In genomic region chr1:92933611-92934010, GRCm38 (mm10) we compare ENCODE assay signal across 8 mouse cellular contexts. TPM values are rescaled to one million over a fixed set of nuclear protein-coding genes. Genes with fewer than 3 reads are reported as not detected.
DNase-seq lines count a peak whose midpoint lies in the region; ATAC-seq and TF ChIP-seq lines count a peak whose summit lies in the region.

No protein-coding gene starts in this region.

- intact Hi-C loops in heart, postnatal 10 days (cut with DNase I) = loop anchor here (2.0 kb wide), 1 partner anchor 23 kb away; the partner anchor contains the start of gene Rnpepl1

- H3K4me3 ChIP-seq in heart, embryonic 12.5 days = peak overlapping the region; percentile 82
- peak overlapping the region; percentile 76 for H3K4me3 ChIP-seq in ES-Bruce4 (ENCODE audit: low read depth, low read length)
- H3K4me3 ChIP-seq in megakaryocyte, embryonic 14.5 days (replicated peaks) = peak overlapping the region; percentile 94

- no peak for DNase-seq in heart, postnatal 10 days
- DNase-seq in yolk sac, embryonic 10.5 days (ENCODE audit: low spot score) = no peak
- DNase-seq in cerebellum, postnatal 10 days = no peak

- peaks cover 10% of the 10 kb centered on the region for H3K36me3 ChIP-seq in heart, embryonic 12.5 days
- H3K36me3 ChIP-seq in ES-Bruce4 (ENCODE audit: control insufficient read depth, insufficient read depth, low read length, poor library complexity, severe bottlenecking) = no peaks in the 10 kb centered on the region
- H3K36me3 ChIP-seq in megakaryocyte, embryonic 14.5 days (replicated peaks; ENCODE audit: low read length) = peaks cover 15% of the 10 kb centered on the region

- H3K9me3 ChIP-seq in heart, embryonic 12.5 days (replicated peaks) = peaks cover 12% of the 10 kb centered on the region; the same call in 1 of the 2 replicates
- H3K9me3 ChIP-seq in ES-Bruce4 (replicated peaks; ENCODE audit: control insufficient read depth, insufficient read depth, low read length, poor library complexity, severe bottlenecking) = no peaks in the 10 kb centered on the region
- peaks cover 17% of the 10 kb centered on the region for H3K9me3 ChIP-seq in megakaryocyte, embryonic 14.5 days

- TF ChIP-seq CTCF in ES-Bruce4 (IDR thresholded peaks at IDR 0.05; ENCODE audit: low read depth, low read length) = no peak

- 83% methylated on average over 4 of the region's 4 CpGs for WGBS in heart, embryonic 12.5 days

- no peak for TF ChIP-seq EP300 in ES-Bruce4 (IDR thresholded peaks at IDR 0.05; ENCODE audit: insufficient read depth, low read depth, low read length)

- peak overlapping the region; percentile 92 for H3K27ac ChIP-seq in heart, embryonic 12.5 days (ENCODE audit: poor library complexity, severe bottlenecking)
- H3K27ac ChIP-seq in ES-Bruce4 (ENCODE audit: insufficient read depth, low read length) = 0 out of 2 replicates have a peak overlapping the region, but pooled peaks have one; percentile 12

- peak overlapping the region; percentile 69 for H3K9ac ChIP-seq in heart, embryonic 12.5 days
- peak overlapping the region; percentile 33 for H3K9ac ChIP-seq in ES-Bruce4 (ENCODE audit: low read depth, poor library complexity, severe bottlenecking)

- H3K4me2 ChIP-seq in heart, embryonic 12.5 days = peak overlapping the region; percentile 92

- no peak for ATAC-seq in heart, embryonic 12.5 days (ENCODE audit: insufficient number of reproducible peaks, low FRiP score)
- 0 out of 4 replicates have a peak, but pooled peaks have one; percentile 5 to 19 for ATAC-seq in hematopoietic stem cell, adult 5-6 weeks (replicated peaks in 1 of 2; ENCODE audit: insufficient read depth in 1 of 2, low FRiP score in 2 of 2, low TSS enrichment in 1 of 2, low read depth in 1 of 2, poor library complexity in 2 of 2, severe bottlenecking in 2 of 2)
- ATAC-seq in granulocyte monocyte progenitor cell, adult 5-6 weeks (replicated peaks; ENCODE audit: poor library complexity, severe bottlenecking) = no peak; the same call in 1 of the 2 replicates

- TF ChIP-seq POLR2A in ES-Bruce4 (IDR thresholded peaks at IDR 0.05; ENCODE audit: insufficient read depth, low read length) = no peak

- peaks cover 21% of the 10 kb centered on the region for H3K4me1 ChIP-seq in heart, embryonic 12.5 days (replicated peaks)
- H3K4me1 ChIP-seq in ES-Bruce4 (ENCODE audit: control insufficient read depth, insufficient read depth, low read length) = peaks cover 1% of the 10 kb centered on the region
- peaks cover 42% of the 10 kb centered on the region for H3K4me1 ChIP-seq in megakaryocyte, embryonic 14.5 days

- H3K27me3 ChIP-seq in heart, embryonic 12.5 days (replicated peaks) = peaks cover 15% of the 10 kb centered on the region; the same call in 1 of the 2 replicates
- H3K27me3 ChIP-seq in ES-Bruce4 (ENCODE audit: control insufficient read depth, insufficient read depth, low read length, poor library complexity, severe bottlenecking) = no peaks in the 10 kb centered on the region
- H3K27me3 ChIP-seq in megakaryocyte, embryonic 14.5 days (replicated peaks) = peaks cover 18% of the 10 kb centered on the region

RNA-seq across cellular contexts. Expression of gene Capn10, which starts 0.6 kb away (rescaled TPM):
- 18.2 and 19.1 TPM in 2 replicates for polyA plus RNA-seq in heart, embryonic 12.5 days (2016; fragmentation: Nextera tagmentation; extraction: Ambion mirVana)
- 10 to 100 TPM in 1 of 2 experiments, 1 to 10 TPM in 1; 9.9 to 10.9 TPM for total RNA-seq in heart, postnatal 10 days (2021)
- polyA plus RNA-seq in ES-Bruce4 (2011; ENCODE audit: insufficient read depth, insufficient read length, low read depth, missing spikeins) = 17.1 and 17.9 TPM in 2 replicates
- 9.8 and 17.3 TPM in 2 replicates for total RNA-seq in hematopoietic stem cell, adult 5-6 weeks (2017)
- polyA plus RNA-seq in megakaryocyte, embryonic 14.5 days (2012; ENCODE audit: insufficient read depth, low replicate concordance) = 12.4 and 15.0 TPM in 2 replicates
- 11.6 and 12.7 TPM in 2 replicates for total RNA-seq in granulocyte monocyte progenitor cell, adult 5-6 weeks (2014; fragmentation: Nextera tagmentation)
- total RNA-seq in granulocyte monocyte progenitor cell, adult 5-6 weeks (2017) = 8.1 and 9.2 TPM in 2 replicates

RNA-seq across cellular contexts. Expression of gene Gpr35, which starts 17.1 kb away (rescaled TPM):
- polyA plus RNA-seq in heart, embryonic 12.5 days (2016; fragmentation: Nextera tagmentation; extraction: Ambion mirVana) = 0.35 and 1.0 TPM in 2 replicates
- under 1 TPM; 0.29 to 0.45 TPM for total RNA-seq in heart, postnatal 10 days (2021)
- 0.17 TPM in 1 of 2 replicates, not detected in the other for polyA plus RNA-seq in ES-Bruce4 (2011; ENCODE audit: insufficient read depth, insufficient read length, low read depth, missing spikeins)
- 1.5 and 2.1 TPM in 2 replicates for total RNA-seq in hematopoietic stem cell, adult 5-6 weeks (2017)
- polyA plus RNA-seq in megakaryocyte, embryonic 14.5 days (2012; ENCODE audit: insufficient read depth, low replicate concordance) = 1.1 TPM in 1 of 2 replicates, not detected in the other
- 0.58 TPM in 1 of 2 replicates, not detected in the other for total RNA-seq in granulocyte monocyte progenitor cell, adult 5-6 weeks (2014; fragmentation: Nextera tagmentation)
- 0.04 and 0.26 TPM in 2 replicates for total RNA-seq in granulocyte monocyte progenitor cell, adult 5-6 weeks (2017)

RNA-seq across cellular contexts. Expression of gene Rnpepl1, which starts 23.0 kb away (rescaled TPM):
- 37.2 and 38.9 TPM in 2 replicates for polyA plus RNA-seq in heart, embryonic 12.5 days (2016; fragmentation: Nextera tagmentation; extraction: Ambion mirVana)
- total RNA-seq in heart, postnatal 10 days (2021) = 10 to 100 TPM; 77.3 to 79.2 TPM
- 31.1 and 39.0 TPM in 2 replicates for polyA plus RNA-seq in ES-Bruce4 (2011; ENCODE audit: insufficient read depth, insufficient read length, low read depth, missing spikeins)
- total RNA-seq in hematopoietic stem cell, adult 5-6 weeks (2017) = 11.6 and 21.4 TPM in 2 replicates
- polyA plus RNA-seq in megakaryocyte, embryonic 14.5 days (2012; ENCODE audit: insufficient read depth, low replicate concordance) = 94.2 and 172 TPM in 2 replicates
- total RNA-seq in granulocyte monocyte progenitor cell, adult 5-6 weeks (2014; fragmentation: Nextera tagmentation) = 20.3 and 38.0 TPM in 2 replicates
- total RNA-seq in granulocyte monocyte progenitor cell, adult 5-6 weeks (2017) = 8.4 and 15.5 TPM in 2 replicates

RNA-seq across cellular contexts. Expression of gene Dusp28, which starts 26.8 kb away (rescaled TPM):
- polyA plus RNA-seq in heart, embryonic 12.5 days (2016; fragmentation: Nextera tagmentation; extraction: Ambion mirVana) = 10.3 and 11.0 TPM in 2 replicates
- 10 to 100 TPM; 11.5 to 12.8 TPM for total RNA-seq in heart, postnatal 10 days (2021)
- polyA plus RNA-seq in ES-Bruce4 (2011; ENCODE audit: insufficient read depth, insufficient read length, low read depth, missing spikeins) = 0.76 and 0.85 TPM in 2 replicates
- total RNA-seq in hematopoietic stem cell, adult 5-6 weeks (2017) = 4.4 and 6.1 TPM in 2 replicates
- 1.8 and 4.1 TPM in 2 replicates for polyA plus RNA-seq in megakaryocyte, embryonic 14.5 days (2012; ENCODE audit: insufficient read depth, low replicate concordance)
- total RNA-seq in granulocyte monocyte progenitor cell, adult 5-6 weeks (2014; fragmentation: Nextera tagmentation) = 7.4 and 13.4 TPM in 2 replicates
- total RNA-seq in granulocyte monocyte progenitor cell, adult 5-6 weeks (2017) = 2.6 and 5.5 TPM in 2 replicates

RNA-seq across cellular contexts. Expression of gene Ankmy1, which starts 30.9 kb away (rescaled TPM):
- 0.17 and 0.18 TPM in 2 replicates for polyA plus RNA-seq in heart, embryonic 12.5 days (2016; fragmentation: Nextera tagmentation; extraction: Ambion mirVana)
- under 1 TPM in 1 of 2 experiments, not detected in 1; 0.32 TPM for total RNA-seq in heart, postnatal 10 days (2021)
- not detected in 2 replicates for polyA plus RNA-seq in ES-Bruce4 (2011; ENCODE audit: insufficient read depth, insufficient read length, low read depth, missing spikeins)
- total RNA-seq in hematopoietic stem cell, adult 5-6 weeks (2017) = not detected in 2 replicates
- polyA plus RNA-seq in megakaryocyte, embryonic 14.5 days (2012; ENCODE audit: insufficient read depth, low replicate concordance) = not detected in 2 replicates
- total RNA-seq in granulocyte monocyte progenitor cell, adult 5-6 weeks (2014; fragmentation: Nextera tagmentation) = not detected in 2 replicates
- total RNA-seq in granulocyte monocyte progenitor cell, adult 5-6 weeks (2017) = 0.15 and 0.34 TPM in 2 replicates

Comparison
In these comparisons a context has a peak if more than half of its experiments do, and no peak if none do; other contexts are left out.
1. ATAC-seq: peak in hematopoietic stem cell, adult 5-6 weeks (2 of 2); none in heart, embryonic 12.5 days (single experiment) and granulocyte monocyte progenitor cell, adult 5-6 weeks (single experiment).
2. Peak in every context shown above with its lines, with median percentiles within 50 percentile points of each other: H3K4me3 ChIP-seq.